Mouse (Mus musculus) left cerebral cortex, adult 2 months (tissue): ENCODE results near the gene Lrrc4c. TPM values are rescaled to one million over a fixed set of nuclear protein-coding genes. Genes with fewer than 3 reads are reported as not detected.
A peak's percentile ranks its signal among the peaks of the same experiment; 100 is the strongest.

Source experiments
- DNase-seq, 2 experiments: peaks; one replicate each; pipeline ENCODE4 v3.0.0; 2021 to 2022; ENCODE audit warnings: low spot score in 2 of 2, mixed read lengths in 1 of 2; ENCODE audit errors: extremely low spot score in 1 of 2
- H3K27ac ChIP-seq: fragments of 200-600 bp; 2 replicates; pipeline ENCODE4 v1.8.1; 2022
- H3K4me3 ChIP-seq: fragments of 200-600 bp; 2 replicates; pipeline ENCODE4 v1.8.1; 2022
- CTCF ChIP-seq: fragments of 200-600 bp; IDR thresholded peaks from 2 replicates; pipeline ENCODE4 v1.8.1; 2022; ENCODE audit warnings: antibody characterized with exemption, mild to moderate bottlenecking, moderate library complexity
- intact Hi-C: fragments of 180-260 bp; cut with DNase I; formaldehyde crosslinking; loops from one replicate; pipeline ENCODE4 v1.15.1; 2025
- microRNA-seq, 2 experiments: library from miRNA; unstranded; fragments of <30 nt; microRNA quantifications; one replicate each; pipeline ENCODE4 v1.2.0; 2021
- total RNA-seq, 2 experiments: library from RNA; stranded (reverse); gene quantifications; 2 replicates each; pipeline ENCODE4 v1.2.3; 2021

Lrrc4c gene
- total RNA-seq, 2 experiments from 2014 or later = 125 to 133 TPM

DNA sequence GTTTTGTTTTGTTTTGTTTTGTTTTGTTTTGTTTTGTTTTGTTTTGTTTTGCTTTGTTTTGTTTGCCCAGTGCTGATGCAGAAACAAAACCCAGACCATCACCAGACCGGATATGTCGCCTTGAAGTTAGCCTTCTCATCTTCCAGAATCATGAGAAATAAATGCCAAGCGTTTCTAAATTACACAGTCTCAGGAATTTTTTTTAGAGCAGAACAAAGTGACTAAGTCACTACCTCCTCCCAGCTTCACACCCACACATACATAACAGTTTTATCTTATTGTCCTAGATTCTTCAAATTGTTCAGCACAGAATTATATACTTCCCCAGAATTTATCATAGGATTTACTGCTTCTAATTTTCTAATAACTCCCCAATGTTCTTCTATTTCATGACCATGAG is 1272.6 kb downstream of the Lrrc4c start:
- peak overlapping the region; percentile 45; the same call in 1 of the 2 replicates for H3K27ac ChIP-seq
- intact Hi-C loops = no loop called here
- DNase-seq = no peak
- no peak overlapping the region for H3K4me3 ChIP-seq
- no peak for TF ChIP-seq CTCF

DNA sequence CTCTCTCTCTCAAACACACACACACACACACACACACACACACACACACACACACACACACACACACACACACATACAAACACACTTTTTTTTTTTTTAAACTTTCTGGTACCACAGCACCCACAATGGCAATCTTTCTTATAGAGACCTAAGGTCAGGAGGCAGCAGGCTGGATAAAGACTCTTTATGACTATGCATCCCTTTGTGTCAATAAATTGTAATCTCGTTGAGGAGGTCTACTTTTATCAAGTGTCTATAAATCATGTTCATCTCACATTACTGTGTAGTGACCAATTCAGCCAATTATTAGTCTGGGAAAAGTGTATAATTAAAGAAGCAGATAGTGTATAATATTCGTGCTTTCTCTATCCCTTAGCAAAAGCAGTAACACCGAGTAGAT is 1286.2 kb downstream of the Lrrc4c start:
- TF ChIP-seq CTCF = no peak
- no peak overlapping the region for H3K4me3 ChIP-seq
- no peak overlapping the region for H3K27ac ChIP-seq
- DNase-seq = no peak
- intact Hi-C loops = loop anchor here (10.0 kb wide), 1 partner anchor 1019 kb away; no protein-coding TSS in a partner anchor

- Histone ChIP-seq H3K27ac (no peak overlapping the region), H3K4me3 (no peak overlapping the region)
- no peak for TF ChIP-seq CTCF
- DNase-seq = no peak
- intact Hi-C loops = loop anchor here (10.0 kb wide), 1 partner anchor 1020 kb away; no protein-coding TSS in a partner anchor
Observed at GRCm38 (mm10) chr2:97604688-97605215, 1286.8 kb downstream of the Lrrc4c start.

- H3K27ac ChIP-seq = peak overlapping the region; percentile 34; the same call in 1 of the 2 replicates
- intact Hi-C loops = loop anchor here (10.0 kb wide), 1 partner anchor 1025 kb away; no protein-coding TSS in a partner anchor
- no peak overlapping the region for H3K4me3 ChIP-seq
- no peak for TF ChIP-seq CTCF
- DNase-seq = no peak
Observed at GRCm38 (mm10) chr2:97609436-97609835, 1291.5 kb downstream of the Lrrc4c start.

DNA sequence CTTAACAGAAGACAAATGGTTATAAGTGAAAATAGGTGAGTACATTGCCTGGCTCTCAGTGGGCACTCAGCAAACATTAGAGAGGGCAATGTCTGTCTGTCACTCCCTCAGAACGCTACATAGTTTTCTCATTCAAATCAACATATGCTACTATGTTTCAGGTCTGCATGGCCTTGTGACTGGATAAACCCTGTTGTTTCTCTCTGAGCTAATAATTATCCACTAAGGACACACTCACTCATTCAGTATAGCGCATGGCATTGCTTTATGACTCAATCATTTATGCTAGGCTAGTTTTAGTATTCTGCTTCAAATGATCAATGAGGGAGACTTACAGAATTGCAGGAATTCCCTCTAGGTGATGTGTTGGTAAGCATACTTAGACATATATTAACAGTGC is 1292.6 kb downstream of the Lrrc4c start:
- no peak overlapping the region for H3K4me3 ChIP-seq
- intact Hi-C loops = loop anchor here (5.0 kb wide), 1 partner anchor 143 kb away; no protein-coding TSS in a partner anchor
- no peak overlapping the region for H3K27ac ChIP-seq
- DNase-seq = no peak
- no peak for TF ChIP-seq CTCF

DNA sequence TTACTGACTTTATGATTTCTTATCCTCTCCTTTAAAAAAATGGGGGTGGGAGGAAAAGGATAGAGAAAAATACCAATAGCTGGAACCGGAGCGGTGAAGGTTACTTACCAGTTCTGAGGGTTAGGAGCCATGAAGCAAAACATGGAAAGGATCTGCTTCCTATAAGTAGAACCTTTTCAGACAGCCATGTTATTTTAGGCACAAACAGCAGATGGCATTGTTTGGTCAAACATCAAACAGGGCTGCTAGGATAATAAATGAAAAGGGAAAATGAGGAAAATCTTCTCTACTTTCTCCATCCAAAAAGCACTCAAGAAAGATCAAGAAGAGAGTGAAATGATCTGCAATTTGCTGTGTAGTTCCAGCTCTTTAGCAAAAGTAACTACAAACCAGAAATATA is 1296.8 kb downstream of the Lrrc4c start:
- intact Hi-C loops = loop anchor here (5.0 kb wide), 1 partner anchor 147 kb away; no protein-coding TSS in a partner anchor
- Histone ChIP-seq H3K4me3 (no peak overlapping the region), H3K27ac (peak overlapping the region; percentile 38; the same call in 1 of the 2 replicates)
- DNase-seq = no peak
- peak; percentile 54 for TF ChIP-seq CTCF

DNA sequence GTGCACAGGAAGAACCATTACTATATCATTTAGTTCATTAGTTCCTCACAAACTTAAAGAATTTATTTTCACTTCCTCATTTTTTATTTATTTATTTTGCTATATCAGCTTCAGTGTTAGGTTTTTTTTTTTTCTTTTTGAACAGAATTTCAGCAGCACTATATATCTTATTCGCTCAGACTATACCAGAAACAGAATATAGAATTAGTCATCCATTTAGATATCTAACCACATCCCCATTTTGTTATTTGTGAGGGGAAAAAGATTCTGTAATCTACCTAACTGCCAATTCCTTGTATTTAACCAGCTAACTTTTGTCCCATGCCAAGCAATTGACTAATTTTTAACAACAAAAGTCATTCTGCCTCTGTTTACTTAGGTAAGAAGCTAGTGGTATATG is 1300.6 kb downstream of the Lrrc4c start:
- intact Hi-C loops = no loop called here

GRCm38 (mm10) chr2:97639941-97640340 is 1322.0 kb downstream of the Lrrc4c start:
- intact Hi-C loops = loop anchor here (2.0 kb wide), 1 partner anchor 67 kb away; no protein-coding TSS in a partner anchor
- H3K4me3 ChIP-seq = no peak overlapping the region
- no peak for TF ChIP-seq CTCF
- peak overlapping the region; percentile 1; the same call in 1 of the 2 replicates for H3K27ac ChIP-seq
- no peak for DNase-seq

More for the DNA sequence above, 1300.6 kb downstream of the Lrrc4c start:
- Histone ChIP-seq H3K4me3 (no peak overlapping the region), H3K27ac (no peak overlapping the region)
- TF ChIP-seq CTCF = no peak
- DNase-seq = no peak

DNA sequence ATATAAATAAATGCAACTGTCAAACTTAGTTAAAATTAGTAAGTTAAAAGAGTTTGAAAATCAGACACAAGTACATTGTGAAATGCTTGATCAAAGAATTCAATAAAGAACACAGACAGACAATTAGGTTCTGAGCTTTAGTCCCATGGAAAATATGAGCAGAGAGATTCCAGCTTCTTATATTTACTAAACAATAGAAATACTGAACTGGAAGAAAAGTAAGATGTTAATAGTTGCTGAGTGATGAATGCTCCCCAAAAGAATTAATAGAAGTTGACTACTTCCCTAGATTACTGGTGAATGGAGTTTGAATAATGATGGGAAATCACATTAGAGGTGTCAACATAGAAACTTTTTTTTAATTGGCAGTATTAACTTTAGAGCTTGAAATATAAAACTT is 1323.7 kb downstream of the Lrrc4c start:
- no peak overlapping the region for H3K27ac ChIP-seq
- H3K4me3 ChIP-seq = no peak overlapping the region
- TF ChIP-seq CTCF = no peak
- DNase-seq = no peak
- intact Hi-C loops = loop anchor here (2.0 kb wide), 1 partner anchor 65 kb away; no protein-coding TSS in a partner anchor

- TF ChIP-seq CTCF = no peak
- Histone ChIP-seq H3K27ac (no peak overlapping the region), H3K4me3 (no peak overlapping the region)
- DNase-seq = no peak
- intact Hi-C loops = no loop called here
Observed at GRCm38 (mm10) chr2:97652711-97653110, 1334.7 kb downstream of the Lrrc4c start.

Small RNAs within 50 kb of the gene (microRNA-seq; reads per million reads assigned to microRNA genes)
- 0 reads per million in 2 experiments for gene Gm44320
